Comparison of ENCODE assay signal across 19 mouse cellular contexts in genomic region chr12:110049154-110049736, GRCm38 (mm10).
A peak's percentile ranks its signal among the peaks of the same experiment; 100 is the strongest.
DNase-seq lines count a peak whose midpoint lies in the region; ATAC-seq lines count a peak whose summit lies in the region.
"Had no signal": no experiment of that assay in that cellular context is flagged by ENCODE, and none has a peak within 500 bp of the region (broad histone marks: within the 10 kb centered on the region; RNA-seq: fewer than 3 reads in every experiment).

No protein-coding gene starts in this region.

- H3K27me3 ChIP-seq in intestine, embryonic 16.5 days (replicated peaks; ENCODE audit: control insufficient read depth, insufficient read depth, low read length), result no peaks in the 10 kb centered on the region
- H3K27me3 ChIP-seq: forebrain, embryonic 12.5 days; liver, embryonic 13.5 days had no signal

- no peaks in the 10 kb centered on the region for H3K9me3 ChIP-seq in intestine, embryonic 16.5 days (ENCODE audit: control insufficient read depth, low read length)
- H3K9me3 ChIP-seq: forebrain, embryonic 12.5 days; heart, embryonic 12.5 days; hindbrain, embryonic 10.5 days; midbrain, embryonic 12.5 days had no signal

- H3K4me3 ChIP-seq in intestine, embryonic 16.5 days (ENCODE audit: low read length), result no peak overlapping the region
- H3K4me3 ChIP-seq: forebrain, embryonic 12.5 days; heart, embryonic 12.5 days; hindbrain, embryonic 10.5 days; liver, embryonic 13.5 days; midbrain, embryonic 12.5 days had no signal

- 75% methylated on average over 10 of the region's 10 CpGs for WGBS in intestine, embryonic 16.5 days

- no peak for ATAC-seq in intestine, embryonic 16.5 days
- ATAC-seq: CD4-positive, CD25-positive, alpha-beta regulatory T cell, adult 4 months; inflammation-experienced regulatory T-cells, adult 6 months had no signal

- H3K4me2 ChIP-seq in intestine, embryonic 16.5 days (ENCODE audit: low read depth, low read length), result no peak overlapping the region
- H3K4me2 ChIP-seq: forebrain, embryonic 12.5 days; heart, embryonic 12.5 days; liver, embryonic 13.5 days; midbrain, embryonic 12.5 days had no signal

- H3K9ac ChIP-seq in intestine, embryonic 16.5 days (ENCODE audit: low read depth, low read length), result no peak overlapping the region
- H3K9ac ChIP-seq: forebrain, embryonic 12.5 days; heart, embryonic 12.5 days; liver, embryonic 13.5 days; midbrain, embryonic 12.5 days had no signal

- peak; percentile 30 for DNase-seq in kidney, postnatal 10 days
- DNase-seq in kidney, postnatal 25 days, result no peak
- peak; percentile 74 for DNase-seq in right cerebral cortex, adult 18-20 months
- no peak for DNase-seq in right cerebral cortex, postnatal 4 days
- peak; percentile 51 for DNase-seq in layer of hippocampus, adult 9-11 months
- DNase-seq in ovary, postnatal 14 days (ENCODE audit: low spot score), result no peak
- DNase-seq: adrenal gland, adult 8-10 months; cerebellum, adult 18-20 months; kidney, postnatal 36 days; liver, embryonic 13.5 days; lung, postnatal 14 days; thymus, adult 2 months had no signal

- peaks cover 4% of the 10 kb centered on the region; the same call in 1 of the 2 replicates for H3K4me1 ChIP-seq in intestine, embryonic 16.5 days (ENCODE audit: control insufficient read depth, insufficient read depth, low read length)
- H3K4me1 ChIP-seq: liver, embryonic 13.5 days; midbrain, embryonic 12.5 days had no signal

- no peak overlapping the region for H3K27ac ChIP-seq in intestine, embryonic 16.5 days (ENCODE audit: low read length)
- H3K27ac ChIP-seq: forebrain, embryonic 12.5 days; hindbrain, embryonic 10.5 days; liver, embryonic 13.5 days; midbrain, embryonic 12.5 days had no signal

- no peaks in the 10 kb centered on the region for H3K36me3 ChIP-seq in intestine, embryonic 16.5 days (ENCODE audit: control insufficient read depth, insufficient read depth, low read length)
- H3K36me3 ChIP-seq: forebrain, embryonic 12.5 days; heart, embryonic 12.5 days; hindbrain, embryonic 10.5 days; liver, embryonic 13.5 days; midbrain, embryonic 12.5 days had no signal

Comparison
In these comparisons a context has a peak if more than half of its experiments do, and no peak if none do; other contexts are left out.
1. DNase-seq: peak in kidney, postnatal 10 days (single experiment), right cerebral cortex, adult 18-20 months (single experiment) and layer of hippocampus, adult 9-11 months (single experiment); none in kidney, postnatal 25 days (0 of 2), right cerebral cortex, postnatal 4 days (single experiment) and ovary, postnatal 14 days (single experiment).